Mouse (Mus musculus) midbrain, embryonic 11.5 days (tissue): ENCODE data around the gene Fam161b. TPM values are rescaled to one million over a fixed set of nuclear protein-coding genes. Genes with fewer than 3 reads are reported as not detected.

ENCODE experiments used
- ATAC-seq: fragments of 200-750 bp; cut with Nextera tagmentation; 2 replicates; pipeline ENCODE4 v1.8.0; 2017; ENCODE audit warnings: moderate TSS enrichment, moderate library complexity; ENCODE audit not compliant: low FRiP score
- DNase-seq: peaks from one replicate; pipeline ENCODE4 v3.0.0; 2015; ENCODE audit warnings: low spot score; ENCODE audit errors: missing footprints
- H3K27ac ChIP-seq: fragments of 300-500 bp; sonication (generic); 2 replicates; pipeline ENCODE4 v1.5.1; 2014; ENCODE audit warnings: low read depth, low read length
- H3K27me3 ChIP-seq: fragments of 300-500 bp; sonication (generic); 2 replicates; pipeline ENCODE4 v1.6.1; 2014; ENCODE audit warnings: mild to moderate bottlenecking, low read length, moderate library complexity, mixed read lengths; ENCODE audit not compliant: control insufficient read depth, insufficient read depth
- H3K36me3 ChIP-seq: fragments of 300-500 bp; sonication (generic); 2 replicates; pipeline ENCODE4 v1.6.1; 2014; ENCODE audit warnings: mild to moderate bottlenecking, low read length, moderate library complexity, mixed read lengths; ENCODE audit not compliant: control insufficient read depth, insufficient read depth
- H3K4me1 ChIP-seq: fragments of 300-500 bp; sonication (generic); 2 replicates; pipeline ENCODE4 v1.6.1; 2014; ENCODE audit warnings: low read length; ENCODE audit not compliant: control insufficient read depth, insufficient read depth
- H3K4me2 ChIP-seq: fragments of 300-500 bp; sonication (generic); 2 replicates; pipeline ENCODE4 v1.6.1; 2014; ENCODE audit warnings: mild to moderate bottlenecking, moderate library complexity
- H3K4me3 ChIP-seq: fragments of 300-500 bp; sonication (generic); 2 replicates; pipeline ENCODE4 v1.5.1; 2014; ENCODE audit warnings: low read depth, low read length
- H3K9ac ChIP-seq: fragments of 300-500 bp; sonication (generic); 2 replicates; pipeline ENCODE4 v1.6.1; 2014; ENCODE audit warnings: low read length
- H3K9me3 ChIP-seq: fragments of 300-500 bp; sonication (generic); 2 replicates; pipeline ENCODE4 v1.6.1; 2016; ENCODE audit warnings: low read length; ENCODE audit not compliant: control insufficient read depth
- whole genome bisulfite sequencing: fragments of 180-500 bp; shearing (Covaris S2); extraction: QIAGEN DNeasy Blood & Tissue Kit; methylation state at CpG from one replicate; pipeline ENCODE4 v1.1.7; 2014; 5-methylcytosine and 5-hydroxymethylcytosine counted together
- polyA plus RNA-seq: library from polyadenylated mRNA; unstranded; fragments of >200 nt; fragmentation: Nextera tagmentation; extraction: Ambion mirVana; gene quantifications from 2 replicates; pipeline ENCODE4 v1.2.1, GENCODE M21; 2014

Fam161b gene
- polyA plus RNA-seq, 1 experiment from 2014 or later, result 7.3 TPM

GRCm38 (mm10) chr12:84388097-84388496, 26.5 kb upstream of the Fam161b start:
- ATAC-seq (no peak), DNase-seq (no peak)
- H3K9me3 ChIP-seq, result no peaks in the 10 kb centered on the region
- no peaks in the 10 kb centered on the region for H3K36me3 ChIP-seq
- no peaks in the 10 kb centered on the region for H3K27me3 ChIP-seq
- no peak overlapping the region for H3K9ac ChIP-seq
- 84% methylated on average over 8 of the region's 8 CpGs for WGBS
- no peak overlapping the region for H3K4me2 ChIP-seq
- H3K27ac ChIP-seq, result no peak overlapping the region
- no peaks in the 10 kb centered on the region for H3K4me1 ChIP-seq
- H3K4me3 ChIP-seq, result no peak overlapping the region

DNA sequence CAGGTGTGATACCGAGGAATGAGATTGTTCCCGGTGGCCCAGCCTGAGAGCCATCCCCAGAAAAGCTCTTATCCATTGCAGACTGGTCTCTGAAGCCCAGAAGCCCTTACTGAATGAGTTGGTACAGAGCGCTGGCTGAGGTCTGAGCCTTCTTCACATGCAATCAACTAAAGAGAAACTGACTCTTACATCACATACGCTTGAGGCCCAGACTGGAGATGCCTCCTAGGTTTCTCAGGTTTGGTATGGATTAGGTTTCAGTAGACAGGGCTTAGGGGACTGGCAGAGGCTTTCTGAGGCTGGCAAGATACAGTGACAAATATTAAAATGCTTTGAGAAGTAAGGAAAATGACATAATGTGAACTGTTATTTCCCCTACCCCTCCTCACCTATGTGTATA, 23.8 kb upstream of the Fam161b start:
- H3K4me2 ChIP-seq, result no peak overlapping the region
- H3K4me3 ChIP-seq, result no peak overlapping the region
- no peak for DNase-seq
- no peaks in the 10 kb centered on the region for H3K4me1 ChIP-seq
- no peak for ATAC-seq
- H3K9ac ChIP-seq, result no peak overlapping the region
- WGBS, result 93% methylated on average over 4 of the region's 4 CpGs
- no peaks in the 10 kb centered on the region for H3K27me3 ChIP-seq
- no peak overlapping the region for H3K27ac ChIP-seq
- H3K36me3 ChIP-seq, result no peaks in the 10 kb centered on the region
- no peaks in the 10 kb centered on the region for H3K9me3 ChIP-seq

GRCm38 (mm10) chr12:84384644-84385081, 23.0 kb upstream of the Fam161b start:
- H3K4me2 ChIP-seq, result no peak overlapping the region
- WGBS, result 86% methylated on average over 5 of the region's 5 CpGs
- H3K36me3 ChIP-seq, result no peaks in the 10 kb centered on the region
- H3K27ac ChIP-seq, result no peak overlapping the region
- H3K27me3 ChIP-seq, result no peaks in the 10 kb centered on the region
- no peak overlapping the region for H3K9ac ChIP-seq
- H3K9me3 ChIP-seq, result no peaks in the 10 kb centered on the region
- ATAC-seq (no peak), DNase-seq (no peak)
- no peaks in the 10 kb centered on the region for H3K4me1 ChIP-seq
- H3K4me3 ChIP-seq, result no peak overlapping the region

DNA sequence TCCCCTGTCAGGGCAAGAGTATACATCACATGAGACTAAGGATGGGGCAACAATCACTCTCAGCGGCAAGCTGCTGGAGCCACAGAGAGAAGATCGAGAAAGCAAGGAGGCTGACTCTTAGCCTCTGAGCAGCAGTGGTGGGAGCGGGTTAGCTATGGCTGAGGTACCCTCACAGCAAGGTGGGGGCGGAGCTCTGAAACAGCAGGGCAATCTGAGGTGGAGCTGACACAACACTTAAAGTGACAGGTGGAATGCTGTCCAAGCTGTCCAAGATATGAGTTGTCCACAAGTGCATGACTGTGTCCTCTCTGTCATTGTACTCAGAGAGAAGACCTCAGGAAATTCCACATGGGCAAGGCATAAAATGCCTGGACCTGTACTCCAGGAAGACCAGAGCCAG, 20.7 kb upstream of the Fam161b start:
- no peak for DNase-seq
- ATAC-seq, result no peak
- Histone ChIP-seq H3K4me1 (no peaks in the 10 kb centered on the region), H3K4me3 (no peak overlapping the region), H3K4me2 (no peak overlapping the region), H3K9ac (no peak overlapping the region), H3K9me3 (no peaks in the 10 kb centered on the region), H3K36me3 (no peaks in the 10 kb centered on the region), H3K27ac (no peak overlapping the region), H3K27me3 (no peaks in the 10 kb centered on the region)
- 89% methylated on average over 4 of the region's 4 CpGs for WGBS

DNA sequence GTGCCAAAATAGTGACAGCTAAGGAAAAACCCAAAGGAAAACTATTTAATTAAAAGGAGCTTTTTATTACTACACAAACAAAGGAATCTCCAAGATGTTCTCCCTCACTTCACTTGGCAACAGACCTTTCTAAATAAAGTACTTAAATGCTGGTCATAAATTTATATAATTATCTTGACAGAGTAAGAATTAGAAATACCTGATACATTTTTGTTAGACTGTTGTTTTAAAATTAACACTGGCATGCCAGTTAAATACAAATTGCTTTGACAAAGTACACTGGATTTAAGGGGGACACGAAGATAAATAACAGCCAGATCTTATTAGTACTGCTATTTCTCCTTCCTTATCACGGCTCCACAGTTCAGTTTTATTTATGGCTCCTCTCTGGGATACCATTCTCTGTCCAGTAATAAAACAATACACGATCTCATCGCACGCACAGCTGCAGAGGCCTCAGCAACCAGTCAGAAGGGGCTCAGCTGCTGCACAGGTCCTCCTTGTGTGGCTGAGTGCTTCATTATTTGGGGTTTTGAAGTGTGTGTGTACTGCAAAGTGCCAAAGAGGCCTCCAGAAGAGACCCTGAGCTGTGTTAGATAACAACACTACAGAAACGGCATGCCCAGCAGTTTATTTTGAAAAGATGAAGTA, 12.3 kb upstream of the Fam161b start:
- DNase-seq, result peak; percentile 56
- Histone ChIP-seq H3K9me3 (no peaks in the 10 kb centered on the region), H3K4me1 (no peaks in the 10 kb centered on the region), H3K36me3 (peaks cover 19% of the 10 kb centered on the region), H3K27me3 (no peaks in the 10 kb centered on the region), H3K27ac (no peak overlapping the region), H3K4me3 (no peak overlapping the region), H3K4me2 (no peak overlapping the region), H3K9ac (no peak overlapping the region)
- 87% methylated on average over 6 of the region's 6 CpGs for WGBS
- no peak for ATAC-seq

DNA sequence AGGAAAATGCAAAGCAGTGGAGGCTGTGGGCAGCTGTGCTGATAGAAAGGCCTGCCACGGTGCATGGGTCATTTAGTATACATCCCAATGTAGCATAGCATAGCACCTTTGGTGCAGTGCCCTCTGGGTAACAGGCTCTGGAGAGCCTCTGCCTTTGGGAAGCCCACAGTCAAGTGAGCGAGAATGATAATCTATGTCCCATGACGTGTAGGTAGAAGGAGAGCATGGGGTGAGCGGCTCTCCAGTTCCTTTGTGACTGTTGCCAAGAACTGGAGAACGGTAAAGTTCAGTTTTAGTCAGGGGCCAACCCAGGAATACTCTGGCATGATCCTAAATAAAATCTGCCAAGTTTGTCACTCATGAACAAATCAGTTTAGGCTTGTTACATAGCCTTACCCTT, 10.0 kb upstream of the Fam161b start:
- no peak for ATAC-seq
- WGBS, result 90% methylated on average over 5 of the region's 5 CpGs

GRCm38 (mm10) chr12:84366971-84367370, 5.3 kb upstream of the Fam161b start:
- H3K4me1 ChIP-seq, result peaks cover 5% of the 10 kb centered on the region
- no peak overlapping the region for H3K27ac ChIP-seq
- no peak for ATAC-seq
- no peak overlapping the region for H3K9ac ChIP-seq
- peak; percentile 10 for DNase-seq
- no peak overlapping the region for H3K4me3 ChIP-seq
- H3K4me2 ChIP-seq, result no peak overlapping the region
- no peaks in the 10 kb centered on the region for H3K27me3 ChIP-seq
- no peaks in the 10 kb centered on the region for H3K9me3 ChIP-seq
- WGBS, result 67% methylated on average over 9 of the region's 9 CpGs
- H3K36me3 ChIP-seq, result peaks cover 16% of the 10 kb centered on the region

More for the DNA sequence above, 10.0 kb upstream of the Fam161b start:
- no peaks in the 10 kb centered on the region for H3K4me1 ChIP-seq
- no peak overlapping the region for H3K9ac ChIP-seq
- H3K36me3 ChIP-seq, result peaks cover 24% of the 10 kb centered on the region
- H3K27ac ChIP-seq, result no peak overlapping the region
- DNase-seq, result peak; percentile 65
- no peak overlapping the region for H3K4me2 ChIP-seq
- no peaks in the 10 kb centered on the region for H3K27me3 ChIP-seq
- no peak overlapping the region for H3K4me3 ChIP-seq
- H3K9me3 ChIP-seq, result no peaks in the 10 kb centered on the region

DNA sequence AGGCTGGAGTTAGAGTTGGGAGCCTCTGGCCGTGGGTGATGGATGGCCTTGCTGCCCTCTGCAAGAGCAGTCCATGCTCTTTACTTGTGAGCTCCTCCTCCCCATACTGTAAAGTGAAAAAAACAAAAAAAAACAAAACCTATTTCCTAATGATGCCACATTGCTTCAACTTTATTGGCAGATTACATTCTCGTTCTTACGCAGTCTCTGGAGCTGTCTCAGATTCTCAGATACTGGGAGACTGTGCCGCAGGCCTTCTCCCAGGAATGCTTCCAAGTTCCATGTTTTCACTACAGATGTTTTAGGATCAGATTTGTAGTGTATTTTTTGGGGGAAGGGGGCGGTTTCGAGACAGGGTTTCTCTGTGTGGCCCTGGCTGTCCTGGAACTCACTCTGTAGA, 3.5 kb upstream of the Fam161b start:
- Histone ChIP-seq H3K9ac (no peak overlapping the region), H3K27ac (no peak overlapping the region), H3K4me2 (no peak overlapping the region), H3K27me3 (no peaks in the 10 kb centered on the region), H3K9me3 (no peaks in the 10 kb centered on the region), H3K36me3 (peaks cover 7% of the 10 kb centered on the region), H3K4me3 (no peak overlapping the region), H3K4me1 (peaks cover 11% of the 10 kb centered on the region)
- DNase-seq (peak; percentile 8), ATAC-seq (no peak)
- WGBS, result 97% methylated on average over 6 of the region's 6 CpGs

- Histone ChIP-seq H3K27ac (no peak overlapping the region), H3K9me3 (no peaks in the 10 kb centered on the region), H3K4me1 (peaks cover 11% of the 10 kb centered on the region), H3K4me2 (no peak overlapping the region), H3K36me3 (peaks cover 5% of the 10 kb centered on the region; the same call in 1 of the 2 replicates), H3K27me3 (no peaks in the 10 kb centered on the region), H3K9ac (no peak overlapping the region), H3K4me3 (no peak overlapping the region)
- WGBS, result 92% methylated on average over 9 of the region's 9 CpGs
- ATAC-seq (no peak), DNase-seq (peak; percentile 70)
These were observed 2.7 kb upstream of the Fam161b start for GRCm38 (mm10) chr12:84364291-84364690.
